Mouse (Mus musculus) inflammation-experienced regulatory T-cells, adult 6 months (primary cell): Measurements from ENCODE around the gene Smyd2. TPM values are rescaled to one million over a fixed set of nuclear protein-coding genes. Genes with fewer than 3 reads are reported as not detected.

Experiments
- ATAC-seq: one replicate; pipeline ENCODE4 v1.8.0; 2017
- polyA plus RNA-seq, 3 experiments: library from polyadenylated mRNA; unstranded; fragments of 100-300 nt; shearing (Covaris generic); gene quantifications; one replicate each; pipeline ENCODE4 v1.2.1; 2017

Gene Smyd2
- polyA plus RNA-seq, 3 experiments from 2014 or later: 4.9 to 14.0 (median 11.7) TPM

- ATAC-seq: no peak
Measured at GRCm38 (mm10) chr1:189916422-189917125, 5.6 kb downstream of the Smyd2 start.

- no peak for ATAC-seq
Measured at GRCm38 (mm10) chr1:189913093-189913760, 8.9 kb downstream of the Smyd2 start.

DNA sequence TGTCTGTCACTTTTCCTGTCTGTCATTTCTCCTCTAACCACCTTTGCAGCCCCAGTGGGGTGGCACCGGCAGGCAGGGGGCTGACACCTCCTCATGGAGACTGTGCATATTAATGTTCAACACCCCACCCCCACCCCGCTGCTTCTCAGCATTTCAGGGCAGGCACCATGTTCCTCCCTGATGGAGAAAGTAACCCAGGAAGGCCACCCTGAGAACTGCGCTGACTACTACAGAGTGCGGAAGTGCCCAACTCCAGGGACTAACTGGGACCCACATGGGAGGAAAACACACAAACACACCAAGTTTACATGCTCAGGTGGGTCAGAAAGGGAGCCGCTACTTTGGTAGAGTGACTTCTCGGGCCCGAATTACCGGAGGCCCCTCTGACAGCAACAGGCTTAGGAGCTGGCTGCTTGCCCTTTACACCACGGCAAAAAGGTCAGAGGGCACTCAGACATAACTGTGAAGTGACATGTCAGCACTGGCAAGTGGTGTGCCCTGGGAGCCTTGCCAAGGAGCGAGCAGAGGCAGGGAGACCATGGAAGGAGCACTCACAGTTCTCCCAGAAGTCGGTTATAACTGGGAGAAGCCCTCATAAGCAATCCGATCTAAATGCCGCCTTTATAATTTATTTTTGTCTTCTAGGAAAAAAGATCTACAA, 11.3 kb downstream of the Smyd2 start:
- ATAC-seq: no peak

- ATAC-seq: no peak
Measured at GRCm38 (mm10) chr1:189903169-189903568, 19.0 kb downstream of the Smyd2 start.

- no peak for ATAC-seq
Measured at GRCm38 (mm10) chr1:189902413-189902812, 19.8 kb downstream of the Smyd2 start.

DNA sequence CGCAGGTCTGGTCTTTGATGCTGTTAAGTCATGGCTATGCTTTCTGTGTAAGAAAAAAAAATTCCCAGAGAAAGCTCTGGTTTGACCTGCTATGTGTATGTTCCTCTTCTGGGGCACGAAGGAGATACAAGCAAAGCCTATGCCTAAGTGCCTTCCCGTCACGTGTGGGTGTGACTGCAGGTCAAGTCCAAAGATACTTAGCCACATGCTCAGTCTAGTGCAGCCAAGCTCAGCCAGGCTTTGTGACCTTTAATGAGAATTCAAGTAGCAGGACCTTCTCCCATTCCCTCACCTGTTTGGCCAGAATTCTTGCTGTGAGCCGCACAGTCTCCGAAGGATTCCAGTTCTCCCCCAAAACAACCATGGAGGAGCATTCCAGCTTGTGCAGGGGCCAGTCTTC, 22.6 kb downstream of the Smyd2 start:
- ATAC-seq: no peak

GRCm38 (mm10) chr1:189898708-189899107, 23.5 kb downstream of the Smyd2 start:
- ATAC-seq: no peak

DNA sequence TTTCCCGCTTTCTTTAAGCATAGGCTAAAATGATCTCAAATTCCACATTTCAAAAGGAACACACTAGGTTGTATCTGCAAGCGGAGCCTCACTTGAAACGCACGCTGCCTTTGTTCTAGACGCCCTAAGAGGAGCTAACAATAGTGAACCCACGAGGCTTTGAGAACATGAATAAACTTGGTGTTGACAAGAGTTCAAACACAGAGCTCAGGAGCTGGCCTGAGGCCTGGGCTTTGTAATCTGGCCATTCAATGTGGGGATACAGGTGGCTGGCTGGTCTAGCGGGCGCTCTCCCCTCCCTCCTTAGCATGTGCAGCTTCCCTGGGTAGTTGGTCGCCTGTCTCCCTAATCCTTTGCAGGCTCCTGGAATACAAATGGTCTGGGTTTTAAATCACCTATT, 24.3 kb downstream of the Smyd2 start:
- ATAC-seq: no peak

- ATAC-seq: no peak
Measured at GRCm38 (mm10) chr1:189894191-189894590, 28.0 kb downstream of the Smyd2 start.

DNA sequence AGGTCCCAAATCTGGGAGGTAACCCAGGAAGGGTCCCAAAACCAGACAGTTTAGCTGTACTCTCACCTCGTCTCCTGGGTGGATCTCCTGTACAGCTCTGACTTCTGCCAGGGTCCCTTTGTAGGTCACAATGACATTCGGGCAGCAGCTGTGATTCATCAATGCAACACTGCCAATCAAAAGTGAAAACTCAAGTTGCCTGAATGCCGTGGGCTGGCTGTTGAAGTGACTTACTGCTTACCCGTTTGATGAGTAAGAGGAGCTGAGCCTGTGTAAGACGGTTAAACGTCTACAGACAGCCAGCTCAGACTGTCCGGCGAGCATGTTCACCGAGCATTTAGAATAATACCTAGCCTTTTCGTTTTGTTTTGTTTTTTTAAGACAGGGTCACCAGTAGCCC, 33.4 kb downstream of the Smyd2 start:
- ATAC-seq: no peak

DNA sequence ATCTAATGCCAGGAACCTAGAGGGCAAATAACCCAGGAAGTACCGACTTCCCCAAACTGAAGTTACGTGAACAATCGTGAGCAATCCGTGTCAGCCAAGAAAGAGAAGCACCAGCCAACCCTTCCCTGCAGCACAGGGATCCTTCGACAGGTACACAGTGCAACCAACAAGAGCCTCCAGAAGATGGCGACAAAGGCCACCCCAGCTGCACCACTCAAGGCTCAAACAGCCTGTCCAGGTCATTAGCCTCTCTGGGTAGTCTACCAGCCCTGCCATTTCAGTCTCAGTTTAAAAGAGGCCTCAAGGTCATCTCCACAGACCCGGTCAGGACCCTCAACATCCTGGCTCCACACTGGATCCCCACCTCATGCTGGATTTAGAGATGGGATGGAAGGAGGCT, 34.6 kb downstream of the Smyd2 start:
- peak; percentile 81 for ATAC-seq

DNA sequence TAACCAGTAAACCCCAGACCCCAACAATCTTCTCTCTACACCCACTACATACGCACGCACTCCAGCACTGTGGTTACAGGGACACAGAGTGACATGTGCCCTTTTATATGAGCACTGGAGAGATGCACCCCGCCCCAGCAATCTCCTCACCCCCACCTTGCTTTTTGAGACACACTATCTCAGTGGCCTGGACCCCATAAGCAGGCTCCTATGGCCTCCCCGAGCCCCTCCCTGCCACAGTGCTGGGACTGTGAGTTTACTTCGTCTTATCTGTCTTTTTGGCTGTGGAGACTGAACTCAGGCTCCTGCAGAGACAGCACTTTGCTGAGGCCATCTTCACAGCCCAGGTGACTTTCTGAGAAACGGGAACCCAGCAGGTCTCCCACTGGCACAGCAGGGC, 36.2 kb downstream of the Smyd2 start:
- no peak for ATAC-seq

GRCm38 (mm10) chr1:189884951-189885350, 37.2 kb downstream of the Smyd2 start:
- no peak for ATAC-seq

DNA sequence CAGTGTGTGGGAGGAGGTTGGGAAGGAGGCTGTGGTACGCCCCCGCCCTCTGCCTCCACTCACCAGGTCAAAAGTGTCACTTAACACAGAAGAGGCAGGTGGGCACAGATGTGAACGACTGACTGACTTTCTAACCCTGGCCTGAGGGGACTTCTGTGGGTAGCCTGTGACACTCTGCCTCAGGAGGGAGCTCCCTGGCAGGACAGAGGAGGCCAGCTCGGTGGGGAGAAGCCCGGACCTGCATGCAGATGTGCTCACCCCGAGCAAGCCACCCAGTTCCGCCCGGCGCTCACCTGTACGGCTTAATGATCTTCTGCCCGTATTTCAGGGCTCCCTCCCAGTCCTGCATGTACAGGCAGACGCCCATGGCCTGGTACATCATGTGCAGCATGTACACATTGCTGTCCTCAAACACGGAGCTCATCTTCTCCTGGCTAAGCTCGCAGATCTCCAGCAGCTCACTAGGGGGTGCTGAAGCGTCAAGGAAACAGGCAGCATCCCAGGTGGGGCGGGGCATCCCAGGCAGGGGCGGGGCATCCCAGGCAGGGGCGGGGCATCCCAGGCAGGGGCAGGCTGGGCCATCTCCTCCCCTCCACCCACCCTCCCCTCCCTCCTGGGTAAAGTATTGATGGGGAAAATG, 38.5 kb downstream of the Smyd2 start:
- ATAC-seq: no peak

DNA sequence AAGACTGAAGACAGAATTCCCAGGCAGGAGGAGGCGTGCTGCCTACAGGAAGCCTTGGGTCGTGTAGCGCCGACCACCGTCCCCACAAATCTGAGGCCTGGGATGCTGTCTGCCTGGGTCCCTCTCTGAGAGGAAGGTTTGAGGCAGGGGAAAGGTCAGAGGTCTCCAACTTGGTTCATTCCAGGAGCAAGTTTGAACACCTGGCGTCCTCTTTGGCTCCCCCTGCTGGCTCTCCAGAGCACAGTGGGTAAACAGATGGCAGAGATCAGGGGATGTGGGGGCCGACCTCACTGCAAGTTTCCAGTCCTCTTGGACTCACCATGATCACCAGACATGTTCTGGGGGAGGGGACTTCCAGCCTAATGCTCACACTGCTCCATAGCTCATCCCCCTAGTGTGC, 39.3 kb downstream of the Smyd2 start:
- peak; percentile 49 for ATAC-seq

GRCm38 (mm10) chr1:189880745-189881144, 41.4 kb downstream of the Smyd2 start:
- ATAC-seq: no peak

GRCm38 (mm10) chr1:189879965-189880364, 42.2 kb downstream of the Smyd2 start:
- ATAC-seq: no peak

DNA sequence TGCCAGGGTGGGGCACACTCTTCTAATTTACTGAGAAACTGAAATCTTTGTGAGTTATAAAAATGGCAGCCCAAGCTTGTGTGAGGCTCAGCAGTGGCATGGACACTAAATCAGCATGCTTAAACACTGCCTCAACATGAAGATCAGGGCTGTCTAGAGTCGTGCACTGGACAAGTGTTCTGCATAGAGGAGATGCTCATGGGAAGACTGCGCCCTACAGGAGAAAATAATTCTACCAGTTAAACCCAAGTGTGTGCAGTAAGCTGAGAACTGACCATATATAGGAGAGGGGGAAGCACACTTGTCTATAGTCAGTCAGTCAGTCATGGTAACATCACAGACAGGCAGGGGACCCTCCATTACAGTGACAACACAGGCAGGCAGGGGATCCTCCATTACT, 43.0 kb downstream of the Smyd2 start:
- no peak for ATAC-seq

DNA sequence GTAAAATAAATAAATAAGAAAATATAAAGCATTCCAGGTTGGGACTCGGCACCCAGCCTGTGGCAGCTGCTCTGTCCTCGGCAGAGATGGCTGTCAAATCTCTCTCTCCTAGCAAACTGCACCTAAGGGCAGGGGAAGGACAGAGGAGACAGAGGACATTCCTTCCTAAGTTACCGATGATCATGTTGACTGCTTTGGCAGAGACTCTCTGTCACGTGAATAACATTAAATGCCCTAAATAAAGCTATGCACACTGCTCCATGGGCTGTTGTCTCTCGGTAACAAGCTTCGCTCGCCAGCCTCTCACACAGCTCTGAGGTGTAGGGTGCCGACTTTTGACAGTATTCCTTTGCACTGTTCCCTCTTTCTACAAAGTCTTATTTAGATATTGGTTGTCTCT, 46.0 kb downstream of the Smyd2 start:
- ATAC-seq: no peak

DNA sequence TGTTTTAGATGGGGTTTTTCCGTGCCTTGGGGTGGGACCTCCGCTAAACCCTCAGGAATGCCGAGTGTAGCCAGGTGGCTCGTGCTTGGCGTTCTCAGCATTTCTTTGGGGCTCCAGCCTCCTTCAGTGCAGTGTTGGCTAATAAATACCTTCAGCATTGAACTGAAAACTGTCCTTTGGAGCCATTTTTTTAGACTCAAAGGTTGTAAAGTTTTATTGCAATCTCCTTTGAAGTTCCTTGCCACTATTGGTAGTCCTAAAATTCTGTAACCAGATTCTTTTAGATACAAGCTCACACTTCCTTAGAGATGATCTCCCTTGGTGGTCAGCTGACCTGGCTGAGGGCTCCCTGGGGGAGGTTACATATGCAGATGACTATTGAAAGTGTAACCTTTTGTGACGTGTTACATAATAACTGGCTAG, 46.7 kb downstream of the Smyd2 start:
- ATAC-seq: no peak

DNA sequence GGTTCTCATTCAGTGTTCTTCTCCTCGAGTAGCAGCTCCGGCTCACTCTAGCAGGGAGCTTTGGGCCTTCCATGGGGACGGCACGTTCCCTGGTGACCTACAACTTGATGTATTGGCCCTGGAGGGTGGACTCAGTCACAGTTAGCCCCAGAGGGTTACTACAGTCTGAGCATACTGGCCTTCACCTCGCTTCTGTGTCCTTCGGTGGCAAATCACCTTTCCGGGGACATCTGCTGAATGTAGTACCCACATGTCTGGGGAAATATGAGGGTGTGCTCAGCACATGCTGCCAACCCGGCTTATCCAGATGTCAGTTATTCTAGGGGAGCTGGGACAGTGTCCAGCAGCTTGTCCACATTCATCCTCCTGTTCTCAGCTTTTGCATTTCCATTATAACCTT, 48.6 kb downstream of the Smyd2 start:
- ATAC-seq: no peak

DNA sequence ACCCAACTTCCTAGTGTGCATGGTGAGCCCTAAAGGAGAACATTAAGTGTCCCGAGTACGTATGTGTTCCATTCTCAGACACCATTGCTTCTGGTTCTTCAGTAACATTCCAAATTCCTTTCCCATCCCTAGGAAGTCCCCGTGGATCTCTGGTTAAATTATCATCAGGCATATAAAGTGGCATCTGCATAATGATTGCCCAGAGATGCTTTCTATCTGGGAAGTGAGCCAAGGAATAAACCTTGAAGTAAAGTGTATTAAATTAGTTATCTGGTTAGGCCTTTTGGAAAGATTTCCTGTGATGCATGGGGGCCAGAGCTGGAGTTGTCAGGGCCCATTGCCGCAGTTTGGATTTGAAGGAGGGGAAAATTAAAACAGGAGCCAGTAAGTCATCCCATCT, 50.1 kb downstream of the Smyd2 start:
- ATAC-seq: no peak

DNA sequence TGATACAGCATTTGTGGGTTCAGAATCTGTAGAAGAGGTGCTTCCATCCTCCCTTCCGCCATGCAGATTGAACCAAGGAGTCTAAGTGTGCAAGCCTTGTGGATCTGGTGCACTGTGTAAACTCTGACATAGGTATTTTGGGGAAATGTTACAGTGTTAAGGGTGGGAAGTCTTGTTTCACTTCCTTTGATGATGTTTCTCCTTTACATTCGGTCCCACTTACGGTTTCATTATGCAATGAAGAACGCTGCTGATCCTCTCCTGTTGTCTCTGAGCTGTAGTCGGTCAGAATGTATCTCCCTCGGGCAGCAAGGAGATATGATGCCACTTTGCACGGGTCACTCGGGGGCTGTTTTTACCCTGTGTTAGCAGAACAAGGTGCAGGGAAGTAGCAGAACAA, 50.5 kb downstream of the Smyd2 start:
- no peak for ATAC-seq

GRCm38 (mm10) chr1:189870539-189870938, 51.6 kb downstream of the Smyd2 start:
- no peak for ATAC-seq
